Mouse (Mus musculus): ENCODE measurements around the gene Ybey. TPM values are rescaled to one million over a fixed set of nuclear protein-coding genes. Genes with fewer than 3 reads are reported as not detected.
A peak's percentile ranks its signal among the peaks of the same experiment; 100 is the strongest.

Gene Ybey
- polyA plus RNA-seq, 1 experiment from 2014 or later, result 3.7 TPM

DNA sequence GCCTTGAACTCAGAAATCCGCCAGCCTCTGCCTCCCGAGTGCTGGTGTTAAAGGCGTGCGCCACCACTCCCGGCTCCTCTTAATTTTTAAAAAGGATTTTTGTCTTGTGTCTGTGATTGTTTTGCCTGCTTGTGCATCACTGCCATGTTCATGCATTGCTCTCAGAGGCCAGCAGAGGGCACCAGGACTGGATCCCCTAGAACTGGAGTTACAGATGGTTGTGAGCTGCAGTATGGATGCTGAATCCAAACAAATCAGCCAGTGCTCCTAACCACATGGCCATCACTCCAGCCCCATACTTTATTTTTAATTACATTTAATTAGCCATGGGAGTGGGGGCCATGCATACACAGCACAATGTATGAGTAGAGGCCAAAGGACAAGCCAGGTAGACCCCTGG, 13.6 kb downstream of the Ybey start:
- Histone ChIP-seq H3K27ac (replicated peaks) (no peak overlapping the region), H3K27me3 (ENCODE audit: control insufficient read depth, insufficient read depth, low read length) (no peaks in the 10 kb centered on the region), H3K4me1 (replicated peaks; ENCODE audit: control insufficient read depth, insufficient read depth) (no peaks in the 10 kb centered on the region), H3K9ac (ENCODE audit: low read length) (no peak overlapping the region), H3K9me3 (ENCODE audit: control insufficient read depth, low read length) (no peaks in the 10 kb centered on the region), H3K4me3 (ENCODE audit: low read depth, low read length) (no peak overlapping the region), H3K4me2 (replicated peaks; ENCODE audit: low read depth) (no peak overlapping the region), H3K36me3 (ENCODE audit: control insufficient read depth, insufficient read depth, low read length) (no peaks in the 10 kb centered on the region)
- TF ChIP-seq EP300 (optimal IDR thresholded peaks at IDR 0.05), result no peak
- TF ChIP-seq CTCF (IDR thresholded peaks at IDR 0.05; ENCODE audit: low read depth), result peak; percentile 85
- ATAC-seq (ENCODE audit: low FRiP score, low TSS enrichment) (0 out of 2 replicates have a peak, but pooled peaks have one; percentile 35), DNase-seq (ENCODE audit: low spot score) (peak; percentile 65)
- 59% methylated on average over 4 of the region's 5 CpGs for WGBS

DNA sequence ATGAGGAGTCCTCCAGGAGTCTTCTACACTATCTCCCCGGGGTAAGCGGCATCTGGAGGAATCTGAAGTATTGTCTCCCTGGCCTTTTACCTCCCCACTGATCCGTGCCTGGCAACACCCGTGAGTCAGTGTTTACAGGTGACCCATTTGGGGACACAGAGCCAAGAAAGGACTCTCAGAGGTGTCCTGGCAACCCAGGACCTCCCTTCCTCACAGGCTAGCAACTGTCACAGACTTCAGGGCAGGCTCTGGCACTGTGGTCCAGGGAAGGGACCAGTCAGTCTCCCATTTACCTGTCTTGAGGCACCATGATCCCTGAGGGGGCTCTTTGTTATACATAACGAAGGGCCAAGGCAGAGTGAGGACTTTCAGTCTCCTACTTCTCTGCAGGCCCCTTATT, 20.1 kb downstream of the Ybey start, which contains the start of gene 2610028H24Rik:
2610028H24Rik (plus strand) TSS at position 231 of the 400 bp plus-strand sequence.
- 65% methylated on average over 5 of the region's 5 CpGs for WGBS
- no peaks in the 10 kb centered on the region for H3K9me3 ChIP-seq (ENCODE audit: control insufficient read depth, low read length)
- DNase-seq (ENCODE audit: low spot score), result no peak

DNA sequence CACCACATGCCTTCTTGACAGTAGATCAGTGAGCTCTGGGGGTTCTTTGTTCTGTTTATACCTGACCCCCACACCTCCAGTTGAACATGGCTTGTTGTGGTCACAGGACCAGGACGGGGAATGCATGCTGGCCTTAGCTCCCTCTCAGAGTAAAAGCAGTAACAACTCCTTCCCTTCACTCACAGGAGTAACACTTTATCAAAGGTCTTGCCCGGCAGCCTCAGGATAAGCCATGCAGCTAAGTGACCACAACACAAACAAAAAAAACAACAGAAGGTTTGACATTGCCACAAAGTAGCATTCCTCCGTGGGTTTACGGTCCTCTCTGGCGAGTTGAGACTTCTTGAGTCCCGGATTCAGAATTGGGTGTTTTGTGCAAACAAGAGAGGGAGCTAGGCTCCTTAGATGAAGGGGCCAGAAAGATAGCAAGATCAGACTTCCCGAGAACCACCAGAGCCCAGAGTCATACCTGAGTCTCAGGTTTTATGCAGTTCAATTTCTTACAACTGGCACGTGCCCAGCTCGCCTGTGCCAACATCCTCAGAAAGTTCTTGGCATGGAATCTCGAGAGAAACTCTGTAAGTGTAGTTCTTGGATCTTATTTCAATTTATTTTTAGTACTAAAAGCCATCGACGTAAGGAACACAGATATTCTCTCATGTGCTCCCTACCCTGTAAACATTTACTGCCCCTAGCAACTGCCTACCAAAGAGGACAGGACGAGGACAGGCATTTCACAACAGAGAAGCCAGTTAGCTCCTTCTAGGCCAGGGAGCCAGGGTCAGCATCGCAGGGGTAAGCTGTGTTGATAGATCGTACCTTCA, 21.3 kb downstream of the Ybey start:
- WGBS, result 56% methylated on average over 15 of the region's 15 CpGs
- Histone ChIP-seq H3K4me3 (ENCODE audit: low read depth, low read length) (no peak overlapping the region), H3K36me3 (ENCODE audit: control insufficient read depth, insufficient read depth, low read length) (no peaks in the 10 kb centered on the region), H3K4me1 (replicated peaks; ENCODE audit: control insufficient read depth, insufficient read depth) (0 out of 2 replicates have a peak, but pooled peaks cover 2% of the 10 kb centered on the region), H3K27me3 (ENCODE audit: control insufficient read depth, insufficient read depth, low read length) (no peaks in the 10 kb centered on the region), H3K27ac (replicated peaks) (peak overlapping the region; percentile 40; the same call in 1 of the 2 replicates), H3K9ac (ENCODE audit: low read length) (no peak overlapping the region), H3K4me2 (replicated peaks; ENCODE audit: low read depth) (no peak overlapping the region), H3K9me3 (ENCODE audit: control insufficient read depth, low read length) (no peaks in the 10 kb centered on the region)
- TF ChIP-seq CTCF (IDR thresholded peaks at IDR 0.05; ENCODE audit: low read depth), result no peak
- TF ChIP-seq EP300 (optimal IDR thresholded peaks at IDR 0.05), result no peak
- ATAC-seq (ENCODE audit: low FRiP score, low TSS enrichment), result no peak
- no peak for DNase-seq (ENCODE audit: low spot score)

More for the DNA sequence above, 20.1 kb downstream of the Ybey start, which contains the start of gene 2610028H24Rik:
- Histone ChIP-seq H3K4me1 (replicated peaks; ENCODE audit: control insufficient read depth, insufficient read depth) (0 out of 2 replicates have a peak, but pooled peaks cover 2% of the 10 kb centered on the region), H3K27me3 (ENCODE audit: control insufficient read depth, insufficient read depth, low read length) (no peaks in the 10 kb centered on the region), H3K36me3 (ENCODE audit: control insufficient read depth, insufficient read depth, low read length) (no peaks in the 10 kb centered on the region), H3K4me2 (replicated peaks; ENCODE audit: low read depth) (no peak within 1 kb of the TSS), H3K4me3 (ENCODE audit: low read depth, low read length) (no peak within 1 kb of the TSS), H3K27ac (replicated peaks) (peak within 1 kb of the TSS; percentile 40; the same call in 1 of the 2 replicates), H3K9ac (ENCODE audit: low read length) (no peak within 1 kb of the TSS)
- ATAC-seq (ENCODE audit: low FRiP score, low TSS enrichment), result no peak
- TF ChIP-seq CTCF (IDR thresholded peaks at IDR 0.05; ENCODE audit: low read depth) (no peak), EP300 (optimal IDR thresholded peaks at IDR 0.05) (no peak)

DNA sequence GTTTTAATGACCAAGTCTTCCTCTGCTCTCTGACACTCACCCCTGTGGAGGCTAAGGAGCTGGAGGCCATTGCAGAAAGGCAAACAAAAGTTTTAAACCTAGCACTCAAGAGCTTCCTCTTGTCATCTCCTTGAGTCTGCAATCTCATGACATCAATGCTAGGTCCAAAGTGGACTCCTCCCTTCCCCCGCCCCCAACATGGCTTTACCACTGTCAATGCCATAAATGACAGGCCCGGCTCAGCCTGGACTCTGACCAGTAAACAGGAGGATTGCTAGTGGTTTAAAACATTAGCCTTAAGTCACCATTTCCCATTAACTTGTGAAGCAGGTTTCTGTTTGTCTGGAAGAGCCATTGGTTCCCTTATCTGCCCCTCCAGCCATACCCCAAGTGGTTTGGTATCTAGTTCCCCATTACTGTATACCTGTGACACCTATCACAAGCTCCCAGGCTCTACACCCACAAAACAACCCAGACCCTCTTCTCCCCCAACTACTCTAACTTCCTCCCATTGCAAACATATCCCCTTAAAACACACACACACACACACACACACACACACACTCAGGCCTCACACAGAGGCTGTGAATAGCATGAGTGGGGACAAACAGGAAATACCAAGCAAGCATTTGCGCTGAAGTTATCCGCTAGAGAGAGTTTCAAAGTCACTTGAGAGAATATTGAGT, 22.8 kb downstream of the Ybey start:
- 73% methylated on average over 4 of the region's 4 CpGs for WGBS
- ATAC-seq (ENCODE audit: low FRiP score, low TSS enrichment) (no peak), DNase-seq (ENCODE audit: low spot score) (no peak)
- no peaks in the 10 kb centered on the region for H3K27me3 ChIP-seq (ENCODE audit: control insufficient read depth, insufficient read depth, low read length)
- H3K9ac ChIP-seq (ENCODE audit: low read length), result no peak overlapping the region
- 0 out of 2 replicates have a peak, but pooled peaks cover 2% of the 10 kb centered on the region for H3K4me1 ChIP-seq (replicated peaks; ENCODE audit: control insufficient read depth, insufficient read depth)
- H3K9me3 ChIP-seq (ENCODE audit: control insufficient read depth, low read length), result no peaks in the 10 kb centered on the region
- TF ChIP-seq EP300 (optimal IDR thresholded peaks at IDR 0.05) (no peak), CTCF (IDR thresholded peaks at IDR 0.05; ENCODE audit: low read depth) (no peak)
- no peak overlapping the region for H3K27ac ChIP-seq (replicated peaks)
- H3K4me2 ChIP-seq (replicated peaks; ENCODE audit: low read depth), result no peak overlapping the region
- H3K4me3 ChIP-seq (ENCODE audit: low read depth, low read length), result no peak overlapping the region
- no peaks in the 10 kb centered on the region for H3K36me3 ChIP-seq (ENCODE audit: control insufficient read depth, insufficient read depth, low read length)

DNA sequence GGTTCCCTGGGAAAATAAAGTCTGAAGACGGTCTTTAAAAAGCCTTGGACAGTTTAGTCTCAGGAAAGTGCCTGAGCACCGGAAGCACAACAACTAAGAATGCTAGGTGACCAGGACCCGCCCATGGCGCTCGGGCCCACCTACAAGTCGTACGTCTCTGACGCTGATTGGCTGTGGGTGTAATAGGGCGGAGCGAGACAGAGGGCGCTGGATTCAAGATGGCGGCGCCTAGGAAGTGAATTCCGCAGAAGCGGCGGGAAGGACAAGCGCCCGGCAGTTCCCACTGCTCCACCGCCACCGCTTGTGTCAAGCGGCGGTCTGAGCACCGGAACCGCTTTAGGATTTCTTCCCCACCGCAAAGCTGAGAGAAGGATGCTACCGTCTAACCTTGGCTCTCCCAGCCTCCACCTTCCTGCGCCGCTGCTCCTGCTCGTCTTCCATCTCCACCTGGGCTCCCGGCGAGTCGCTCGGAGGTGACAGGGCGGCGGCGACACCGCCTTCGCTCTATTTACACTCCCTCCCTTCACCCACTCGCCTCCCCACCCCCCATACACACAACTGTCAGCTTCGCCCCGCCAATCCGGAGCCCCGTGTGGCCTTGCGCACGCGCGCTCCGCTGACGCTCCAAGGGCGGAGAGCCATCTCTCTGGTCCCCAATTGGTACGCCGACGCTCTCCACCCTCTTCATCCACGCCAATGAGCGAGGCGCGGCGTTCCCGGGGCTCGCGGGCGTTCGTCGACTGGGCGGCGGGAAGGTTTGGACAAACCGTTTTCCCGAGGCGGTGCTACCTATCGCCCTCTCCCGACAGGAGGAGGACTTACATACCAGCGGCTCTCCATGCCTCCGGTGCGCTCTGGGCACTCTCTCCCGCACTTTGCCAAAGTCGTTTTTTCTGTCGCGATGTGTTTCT, 26.5 kb downstream of the Ybey start, which contains the start of gene Pcnt:
Pcnt (minus strand) TSS at position 609 of the 911 bp plus-strand sequence.
- H3K27ac ChIP-seq (replicated peaks), result peak within 1 kb of the TSS; percentile 99
- no peaks in the 10 kb centered on the region for H3K27me3 ChIP-seq (ENCODE audit: control insufficient read depth, insufficient read depth, low read length)
- DNase-seq (ENCODE audit: low spot score) (peak; percentile 98), ATAC-seq (ENCODE audit: low FRiP score, low TSS enrichment) (peak; percentile 99)
- H3K4me3 ChIP-seq (ENCODE audit: low read depth, low read length), result peak within 1 kb of the TSS; percentile 89
- no peaks in the 10 kb centered on the region for H3K9me3 ChIP-seq (ENCODE audit: control insufficient read depth, low read length)
- peak; percentile 87 for TF ChIP-seq CTCF (IDR thresholded peaks at IDR 0.05; ENCODE audit: low read depth)
- TF ChIP-seq EP300 (optimal IDR thresholded peaks at IDR 0.05), result no peak
- peak within 1 kb of the TSS; percentile 86 for H3K9ac ChIP-seq (ENCODE audit: low read length)
- no peaks in the 10 kb centered on the region for H3K36me3 ChIP-seq (ENCODE audit: control insufficient read depth, insufficient read depth, low read length)
- H3K4me2 ChIP-seq (replicated peaks; ENCODE audit: low read depth), result peak within 1 kb of the TSS; percentile 74
- 0 out of 2 replicates have a peak, but pooled peaks cover 2% of the 10 kb centered on the region for H3K4me1 ChIP-seq (replicated peaks; ENCODE audit: control insufficient read depth, insufficient read depth)
- under 1% methylated on average over 77 of the region's 78 CpGs for WGBS

All from stomach, postnatal 0 days (tissue).